Mouse (Mus musculus) heart, postnatal 0 days (tissue): ENCODE results near the gene Frmpd4. TPM values are rescaled to one million over a fixed set of nuclear protein-coding genes. Genes with fewer than 3 reads are reported as not detected.

Experiments
- ATAC-seq: fragments of 200-750 bp; cut with Nextera tagmentation; 2 replicates; pipeline ENCODE4 v1.8.0; 2017; ENCODE audit warnings: low read depth, moderate number of reproducible peaks, moderate library complexity; ENCODE audit not compliant: insufficient read depth
- DNase-seq: peaks from one replicate; pipeline ENCODE4 v3.0.0-alpha.2; 2016; ENCODE audit warnings: low spot score
- H3K27ac ChIP-seq: fragments of 300-500 bp; sonication (generic); 2 replicates; pipeline ENCODE4 v1.5.1; 2014; ENCODE audit warnings: low read depth, mild to moderate bottlenecking
- H3K27me3 ChIP-seq: fragments of 300-500 bp; sonication (generic); 2 replicates; pipeline ENCODE4 v1.6.1; 2014; ENCODE audit warnings: low read length, mixed read lengths; ENCODE audit not compliant: control insufficient read depth, insufficient read depth
- H3K36me3 ChIP-seq: fragments of 300-500 bp; sonication (generic); replicated peaks from 2 replicates; pipeline ENCODE4 v1.6.1; 2014; ENCODE audit warnings: low read length, mixed read lengths; ENCODE audit not compliant: control insufficient read depth, insufficient read depth
- H3K4me1 ChIP-seq: fragments of 300-500 bp; sonication (generic); 2 replicates; pipeline ENCODE4 v1.6.1; 2014; ENCODE audit warnings: antibody characterized with exemption; ENCODE audit not compliant: control insufficient read depth, insufficient read depth
- H3K4me2 ChIP-seq: fragments of 300-500 bp; sonication (generic); 2 replicates; pipeline ENCODE4 v1.6.1; 2014; ENCODE audit warnings: low read depth, mild to moderate bottlenecking, low read length, moderate library complexity
- H3K4me3 ChIP-seq: fragments of 300-500 bp; sonication (generic); 2 replicates; pipeline ENCODE4 v1.5.1; 2014; ENCODE audit warnings: low read depth, low read length
- H3K9ac ChIP-seq: fragments of 300-500 bp; sonication (generic); replicated peaks from 2 replicates; pipeline ENCODE4 v1.6.1; 2014; ENCODE audit warnings: low read depth, low read length, mixed read lengths
- H3K9me3 ChIP-seq: fragments of 300-500 bp; sonication (generic); replicated peaks from 2 replicates; pipeline ENCODE4 v1.6.1; 2016; ENCODE audit warnings: low read length; ENCODE audit not compliant: control insufficient read depth
- CTCF ChIP-seq: IDR thresholded peaks from 2 replicates; pipeline ENCODE4 v1.5.1; 2016; ENCODE audit warnings: antibody characterized with exemption, control low read depth, low read depth
- EP300 ChIP-seq: IDR thresholded peaks from 2 replicates; pipeline ENCODE4 v1.6.1; 2016; ENCODE audit warnings: antibody characterized with exemption, low read depth
- WGBS: fragments of 180-500 bp; shearing (Covaris S2); extraction: QIAGEN DNeasy Blood & Tissue Kit; methylation state at CpG from one replicate; pipeline ENCODE4 v1.1.7; 2014; 5-methylcytosine and 5-hydroxymethylcytosine counted together
- polyA plus RNA-seq: library from polyadenylated mRNA; unstranded; fragments of >200 nt; fragmentation: Nextera tagmentation; extraction: Ambion mirVana; gene quantifications from 2 replicates; pipeline ENCODE4 v1.2.1, GENCODE M21; 2015
- total RNA-seq: library from RNA; depleted of rRNA; stranded (reverse); fragments of >200 nt; gene quantifications from 2 replicates; pipeline ENCODE4 v1.2.3, GENCODE M21; 2014; ENCODE audit warnings: low replicate concordance

Gene Frmpd4
- total and polyA plus RNA-seq, 2 experiments from 2014 or later, result not detected

- Histone ChIP-seq H3K4me2 (no peak overlapping the region), H3K9me3 (no peaks in the 10 kb centered on the region), H3K27ac (no peak overlapping the region), H3K36me3 (no peaks in the 10 kb centered on the region), H3K9ac (no peak overlapping the region), H3K4me1 (no peaks in the 10 kb centered on the region), H3K4me3 (no peak overlapping the region), H3K27me3 (no peaks in the 10 kb centered on the region)
- DNase-seq (no peak), ATAC-seq (no peak)
- TF ChIP-seq EP300, result no peak
- no peak for TF ChIP-seq CTCF
- WGBS, result 64% methylated on average over 3 of the region's 3 CpGs
These were observed 1024.2 kb downstream of the Frmpd4 start for GRCm38 (mm10) chrX:167552827-167553226.

GRCm38 (mm10) chrX:167523151-167523550 is 1053.9 kb downstream of the Frmpd4 start:
- Histone ChIP-seq H3K4me3 (no peak overlapping the region), H3K4me1 (no peaks in the 10 kb centered on the region), H3K27me3 (no peaks in the 10 kb centered on the region), H3K9me3 (no peaks in the 10 kb centered on the region), H3K36me3 (no peaks in the 10 kb centered on the region), H3K4me2 (no peak overlapping the region), H3K9ac (no peak overlapping the region), H3K27ac (no peak overlapping the region)
- TF ChIP-seq EP300 (no peak), CTCF (no peak)
- 62% methylated on average over 3 of the region's 3 CpGs for whole genome bisulfite sequencing
- no peak for ATAC-seq
- DNase-seq, result no peak

GRCm38 (mm10) chrX:167522528-167522927 is 1054.5 kb downstream of the Frmpd4 start:
- Histone ChIP-seq H3K4me3 (no peak overlapping the region), H3K27me3 (no peaks in the 10 kb centered on the region), H3K9me3 (no peaks in the 10 kb centered on the region), H3K4me2 (no peak overlapping the region), H3K9ac (no peak overlapping the region), H3K27ac (no peak overlapping the region), H3K4me1 (no peaks in the 10 kb centered on the region), H3K36me3 (no peaks in the 10 kb centered on the region)
- TF ChIP-seq CTCF (no peak), EP300 (no peak)
- ATAC-seq (no peak), DNase-seq (no peak)
- WGBS, result 73% methylated on average over 4 of the region's 4 CpGs

- Histone ChIP-seq H3K27ac (no peak overlapping the region), H3K9me3 (no peaks in the 10 kb centered on the region), H3K4me3 (no peak overlapping the region), H3K9ac (no peak overlapping the region), H3K36me3 (no peaks in the 10 kb centered on the region), H3K4me2 (no peak overlapping the region), H3K27me3 (no peaks in the 10 kb centered on the region), H3K4me1 (no peaks in the 10 kb centered on the region)
- DNase-seq (no peak), ATAC-seq (no peak)
- TF ChIP-seq CTCF, result no peak
- TF ChIP-seq EP300, result no peak
- WGBS, result 73% methylated on average over 2 of the region's 2 CpGs
These were observed 1058.6 kb downstream of the Frmpd4 start for GRCm38 (mm10) chrX:167518440-167518839.

- H3K4me2 ChIP-seq, result no peak overlapping the region
- no peaks in the 10 kb centered on the region for H3K4me1 ChIP-seq
- ATAC-seq (no peak), DNase-seq (peak; percentile 8)
- no peak overlapping the region for H3K4me3 ChIP-seq
- no peaks in the 10 kb centered on the region for H3K27me3 ChIP-seq
- no peak overlapping the region for H3K9ac ChIP-seq
- no peaks in the 10 kb centered on the region for H3K9me3 ChIP-seq
- TF ChIP-seq CTCF (peak; percentile 73), EP300 (no peak)
- WGBS, result 32% methylated on average over 11 of the region's 11 CpGs
- no peaks in the 10 kb centered on the region for H3K36me3 ChIP-seq
- no peak overlapping the region for H3K27ac ChIP-seq
These were observed 1079.3 kb downstream of the Frmpd4 start for GRCm38 (mm10) chrX:167497780-167498179.

GRCm38 (mm10) chrX:167492265-167492664 is 1084.8 kb downstream of the Frmpd4 start:
- Histone ChIP-seq H3K27ac (no peak overlapping the region), H3K9me3 (no peaks in the 10 kb centered on the region), H3K4me3 (no peak overlapping the region), H3K4me2 (no peak overlapping the region), H3K4me1 (no peaks in the 10 kb centered on the region), H3K9ac (no peak overlapping the region), H3K27me3 (no peaks in the 10 kb centered on the region), H3K36me3 (no peaks in the 10 kb centered on the region)
- 81% methylated on average over 1 of the region's 1 CpGs for WGBS
- ATAC-seq (no peak), DNase-seq (no peak)
- no peak for TF ChIP-seq CTCF
- TF ChIP-seq EP300, result no peak
